Mouse (Mus musculus) yolk sac, embryonic 10.5 days (tissue): ENCODE data around the gene Ptpn13.

ENCODE experiments used
- DNase-seq: peaks from one replicate; pipeline ENCODE4 v3.0.0-alpha.2; 2017; ENCODE audit warnings: low spot score

Gene Ptpn13

GRCm38 (mm10) chr5:103458959-103459675 is 34.1 kb downstream of the Ptpn13 start:
- DNase-seq, result no peak

GRCm38 (mm10) chr5:103460903-103461302 is 35.9 kb downstream of the Ptpn13 start:
- no peak for DNase-seq

GRCm38 (mm10) chr5:103463661-103464219 is 38.7 kb downstream of the Ptpn13 start:
- DNase-seq, result no peak

GRCm38 (mm10) chr5:103464329-103464728 is 39.3 kb downstream of the Ptpn13 start:
- DNase-seq, result no peak

GRCm38 (mm10) chr5:103464771-103465170 is 39.8 kb downstream of the Ptpn13 start:
- DNase-seq, result peak; percentile 25

- no peak for DNase-seq
Measured at GRCm38 (mm10) chr5:103472670-103473069, 47.7 kb downstream of the Ptpn13 start.

GRCm38 (mm10) chr5:103473467-103474096 is 48.6 kb downstream of the Ptpn13 start:
- DNase-seq, result no peak

- DNase-seq, result no peak
Measured at GRCm38 (mm10) chr5:103474259-103474658, 49.3 kb downstream of the Ptpn13 start.

- no peak for DNase-seq
Measured at GRCm38 (mm10) chr5:103475503-103475902, 50.5 kb downstream of the Ptpn13 start.

- DNase-seq, result no peak
Measured at GRCm38 (mm10) chr5:103479503-103479902, 54.5 kb downstream of the Ptpn13 start.

- no peak for DNase-seq
Measured at GRCm38 (mm10) chr5:103481222-103481621, 56.2 kb downstream of the Ptpn13 start.

- DNase-seq, result no peak
Measured at GRCm38 (mm10) chr5:103487001-103487400, 62.0 kb downstream of the Ptpn13 start.

GRCm38 (mm10) chr5:103490964-103491363 is 66.0 kb downstream of the Ptpn13 start:
- DNase-seq, result no peak

GRCm38 (mm10) chr5:103491788-103492187 is 66.8 kb downstream of the Ptpn13 start:
- DNase-seq, result no peak

- no peak for DNase-seq
Measured at GRCm38 (mm10) chr5:103497061-103497460, 72.1 kb downstream of the Ptpn13 start.

- no peak for DNase-seq
Measured at GRCm38 (mm10) chr5:103497480-103497879, 72.5 kb downstream of the Ptpn13 start.

- DNase-seq, result no peak
Measured at GRCm38 (mm10) chr5:103499305-103499704, 74.3 kb downstream of the Ptpn13 start.

GRCm38 (mm10) chr5:103501076-103501475 is 76.1 kb downstream of the Ptpn13 start:
- no peak for DNase-seq

GRCm38 (mm10) chr5:103501839-103502238 is 76.8 kb downstream of the Ptpn13 start:
- DNase-seq, result no peak

- DNase-seq, result no peak
Measured at GRCm38 (mm10) chr5:103513162-103513561, 88.2 kb downstream of the Ptpn13 start.

- DNase-seq, result no peak
Measured at GRCm38 (mm10) chr5:103514441-103514840, 89.4 kb downstream of the Ptpn13 start.

- no peak for DNase-seq
Measured at GRCm38 (mm10) chr5:103515876-103516275, 90.9 kb downstream of the Ptpn13 start.

- DNase-seq, result no peak
Measured at GRCm38 (mm10) chr5:103516555-103516954, 91.6 kb downstream of the Ptpn13 start.
